Mouse (Mus musculus) limb, embryonic 11.5 days (tissue): ENCODE measurements around the gene Tmem243. TPM values are rescaled to one million over a fixed set of nuclear protein-coding genes. Genes with fewer than 3 reads are reported as not detected.
"Not testable (repeated sequence)": the region's sequence is repeated elsewhere in the genome, so short reads cannot be mapped to it uniquely, and the experiment has no call there.

Experiments
- ATAC-seq: fragments of 200-750 bp; cut with Nextera tagmentation; 2 replicates; pipeline ENCODE4 v1.8.0; 2017; ENCODE audit warnings: low read depth; ENCODE audit not compliant: insufficient number of reproducible peaks, low FRiP score, low TSS enrichment
- DNase-seq: peaks from one replicate; pipeline ENCODE4 v3.0.0-alpha.2; 2015; ENCODE audit warnings: low spot score
- H3K27ac ChIP-seq: fragments of 300-500 bp; sonication (generic); replicated peaks from 2 replicates; pipeline ENCODE4 v1.5.1; 2014; ENCODE audit warnings: low read depth, mild to moderate bottlenecking, low read length
- H3K27me3 ChIP-seq: fragments of 300-500 bp; sonication (generic); 2 replicates; pipeline ENCODE4 v1.6.1; 2014; ENCODE audit warnings: mild to moderate bottlenecking, low read length, mixed read lengths; ENCODE audit not compliant: control insufficient read depth, insufficient read depth
- H3K36me3 ChIP-seq: fragments of 300-500 bp; sonication (generic); 2 replicates; pipeline ENCODE4 v1.6.1; 2014; ENCODE audit warnings: mild to moderate bottlenecking, low read length, moderate library complexity, mixed read lengths; ENCODE audit not compliant: control insufficient read depth, insufficient read depth
- H3K4me1 ChIP-seq: fragments of 300-500 bp; sonication (generic); 2 replicates; pipeline ENCODE4 v1.6.1; 2014; ENCODE audit warnings: low read length, mixed read lengths; ENCODE audit not compliant: control insufficient read depth, insufficient read depth
- H3K4me2 ChIP-seq: fragments of 300-500 bp; sonication (generic); 2 replicates; pipeline ENCODE4 v1.6.1; 2014; ENCODE audit warnings: low read depth, mild to moderate bottlenecking, moderate library complexity; ENCODE audit not compliant: severe bottlenecking
- H3K4me3 ChIP-seq: fragments of 300-500 bp; sonication (generic); 2 replicates; pipeline ENCODE4 v1.5.1; 2014; ENCODE audit warnings: low read depth, low read length
- H3K9ac ChIP-seq: fragments of 300-500 bp; sonication (generic); 2 replicates; pipeline ENCODE4 v1.6.1; 2014; ENCODE audit warnings: mild to moderate bottlenecking, low read length
- H3K9me3 ChIP-seq: fragments of 300-500 bp; sonication (generic); 2 replicates; pipeline ENCODE4 v1.6.1; 2016; ENCODE audit warnings: low read length; ENCODE audit not compliant: control insufficient read depth
- WGBS: fragments of 180-500 bp; shearing (Covaris S2); extraction: QIAGEN DNeasy Blood & Tissue Kit; methylation state at CpG from one replicate; pipeline ENCODE4 v1.1.7; 2014; 5-methylcytosine and 5-hydroxymethylcytosine counted together
- polyA plus RNA-seq: library from polyadenylated mRNA; unstranded; fragments of >200 nt; fragmentation: Nextera tagmentation; extraction: Ambion mirVana; gene quantifications from 2 replicates; pipeline ENCODE4 v1.2.1, GENCODE M21; 2014

Tmem243 gene
- polyA plus RNA-seq, 1 experiment from 2014 or later, result 20.9 TPM

DNA sequence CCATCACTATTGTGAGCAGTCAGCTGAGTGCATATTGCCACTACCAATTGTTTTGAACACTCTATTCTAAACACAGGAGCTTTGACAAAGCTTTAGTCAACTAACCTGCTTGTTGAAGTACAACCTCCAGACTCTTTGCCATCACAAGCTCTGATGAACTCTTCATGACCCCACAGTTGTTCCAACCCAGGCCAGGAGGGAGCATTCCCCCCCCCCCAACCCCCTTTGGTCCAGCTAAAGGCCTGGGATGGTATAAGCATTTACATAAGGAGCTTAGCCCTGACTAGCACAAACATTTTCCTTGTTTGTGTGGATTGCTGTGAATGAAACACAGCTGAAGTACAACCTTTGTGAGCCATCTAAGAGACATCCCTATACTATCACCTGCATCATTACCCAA, 56.3 kb downstream of the Tmem243 start:
- no peak overlapping the region for H3K4me2 ChIP-seq
- ATAC-seq, result no peak

DNA sequence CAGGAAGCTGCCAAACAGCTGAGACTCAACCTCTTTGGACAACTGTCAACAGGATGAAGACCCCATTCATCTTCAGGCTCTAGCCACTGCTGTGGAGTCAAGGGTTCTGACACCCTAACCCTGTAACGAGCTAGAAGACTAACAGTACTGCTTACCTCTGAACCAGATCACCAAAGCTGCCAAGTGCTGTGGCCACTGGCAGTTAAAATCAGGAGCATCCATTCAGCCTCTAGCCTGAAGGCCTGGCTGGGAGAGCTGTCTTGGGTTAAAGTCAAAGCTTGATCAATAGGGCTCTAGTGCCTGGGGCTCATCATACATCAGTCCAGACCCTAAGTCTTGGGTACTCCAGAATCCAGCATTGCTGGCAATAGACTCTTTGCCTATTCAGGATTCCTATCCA, 56.9 kb downstream of the Tmem243 start:
- H3K36me3 ChIP-seq, result no peaks in the 10 kb centered on the region; the same call in 1 of the 2 replicates
- no peak overlapping the region for H3K27ac ChIP-seq
- no peak overlapping the region for H3K9ac ChIP-seq
- H3K4me1 ChIP-seq, result no peaks in the 10 kb centered on the region
- H3K9me3 ChIP-seq, result no peaks in the 10 kb centered on the region
- 75% methylated on average over 1 of the region's 1 CpGs for WGBS
- no peak overlapping the region for H3K4me2 ChIP-seq
- ATAC-seq (no peak), DNase-seq (no peak)
- H3K4me3 ChIP-seq, result no peak overlapping the region
- H3K27me3 ChIP-seq, result no peaks in the 10 kb centered on the region

More for the DNA sequence above, 56.3 kb downstream of the Tmem243 start:
- Histone ChIP-seq H3K9ac (no peak overlapping the region), H3K9me3 (no peaks in the 10 kb centered on the region), H3K27ac (no peak overlapping the region), H3K4me1 (no peaks in the 10 kb centered on the region), H3K27me3 (no peaks in the 10 kb centered on the region), H3K36me3 (no peaks in the 10 kb centered on the region; the same call in 1 of the 2 replicates), H3K4me3 (no peak overlapping the region)
- no peak for DNase-seq

DNA sequence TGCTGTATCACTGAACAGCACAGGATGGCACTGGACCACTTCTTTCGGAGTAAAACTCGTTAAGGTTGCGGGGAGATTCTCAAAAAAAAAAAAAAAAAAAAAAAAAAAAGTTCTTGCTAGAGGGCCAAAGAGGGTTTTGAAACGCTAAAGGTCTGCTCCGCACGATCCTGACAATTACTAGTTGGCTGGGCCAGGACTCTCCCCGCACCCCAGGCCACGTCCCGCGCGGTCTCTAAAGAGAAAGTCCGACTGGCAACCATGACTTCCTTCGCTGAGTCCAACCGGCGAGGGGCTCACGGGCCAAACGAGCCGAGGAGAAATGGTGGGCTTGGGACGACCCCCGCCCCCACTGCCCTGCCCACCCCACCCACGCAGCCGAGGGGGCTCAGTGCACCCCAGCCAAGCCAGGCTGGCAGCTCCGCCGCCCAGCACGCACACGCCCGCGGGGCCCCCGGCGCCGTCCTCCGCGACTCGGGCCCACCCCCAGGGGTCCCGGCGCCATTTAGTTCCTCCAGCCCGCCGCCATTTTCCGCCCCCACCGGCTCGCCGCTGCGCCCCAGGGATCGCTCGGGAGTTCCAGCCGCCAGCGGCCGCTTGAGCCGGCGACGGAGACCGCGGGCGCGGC, 60.5 kb downstream of the Tmem243 start:
- H3K9me3 ChIP-seq, result no peaks in the 10 kb centered on the region
- peak; percentile 77 for ATAC-seq
- WGBS, result under 1% methylated on average over 44 of the region's 55 CpGs
- H3K27me3 ChIP-seq, result no peaks in the 10 kb centered on the region
- H3K4me2 ChIP-seq, result peak overlapping the region; percentile 49
- H3K27ac ChIP-seq, result peak overlapping the region; percentile 100
- no peaks in the 10 kb centered on the region for H3K36me3 ChIP-seq
- H3K4me1 ChIP-seq, result no peaks in the 10 kb centered on the region
- peak overlapping the region; percentile 90 for H3K4me3 ChIP-seq
- peak overlapping the region; percentile 95 for H3K9ac ChIP-seq
- peak; percentile 75 for DNase-seq

DNA sequence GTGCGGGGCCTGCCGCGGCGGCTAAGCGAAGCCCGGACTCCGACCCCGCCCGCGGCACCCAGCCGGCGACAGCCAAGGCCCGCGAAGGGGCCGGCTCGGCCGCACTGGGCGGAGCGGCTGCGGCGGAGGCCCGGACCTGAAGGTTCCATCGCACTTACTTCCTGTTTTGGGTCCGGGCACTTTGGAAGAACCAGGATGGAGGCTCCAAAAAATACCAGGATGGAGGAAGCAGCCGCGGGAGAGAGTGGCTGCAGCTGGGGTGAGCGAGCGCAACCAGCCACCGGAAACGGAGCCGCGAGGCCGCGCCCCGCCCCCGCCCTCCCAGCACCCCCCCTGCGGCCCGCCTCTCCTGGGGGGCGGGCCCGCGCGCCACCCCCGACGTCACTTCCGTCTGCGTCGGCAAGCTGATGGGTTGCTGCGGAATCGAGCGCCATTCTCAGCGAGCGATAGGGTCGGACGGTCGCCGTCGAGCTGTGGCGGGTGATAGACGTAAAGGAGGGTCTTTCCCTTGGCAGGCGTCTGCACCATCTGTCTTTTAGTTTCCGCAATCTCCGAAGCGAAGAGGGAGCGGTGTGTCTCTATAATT, 61.1 kb downstream of the Tmem243 start, which contains the start of gene Dmtf1:
Dmtf1 (minus strand) TSS at position 321 of the 586 bp plus-strand sequence.
- no peaks in the 10 kb centered on the region for H3K27me3 ChIP-seq
- peak; percentile 94 for DNase-seq
- peak within 1 kb of the TSS; percentile 61 for H3K4me2 ChIP-seq
- no peaks in the 10 kb centered on the region for H3K4me1 ChIP-seq
- H3K27ac ChIP-seq, result peak within 1 kb of the TSS; percentile 100
- H3K4me3 ChIP-seq, result peak within 1 kb of the TSS; percentile 90
- no peaks in the 10 kb centered on the region for H3K36me3 ChIP-seq
- H3K9ac ChIP-seq, result peak within 1 kb of the TSS; percentile 95
- under 1% methylated on average over 64 of the region's 64 CpGs for WGBS
- ATAC-seq, result peak; percentile 94
- no peaks in the 10 kb centered on the region for H3K9me3 ChIP-seq

DNA sequence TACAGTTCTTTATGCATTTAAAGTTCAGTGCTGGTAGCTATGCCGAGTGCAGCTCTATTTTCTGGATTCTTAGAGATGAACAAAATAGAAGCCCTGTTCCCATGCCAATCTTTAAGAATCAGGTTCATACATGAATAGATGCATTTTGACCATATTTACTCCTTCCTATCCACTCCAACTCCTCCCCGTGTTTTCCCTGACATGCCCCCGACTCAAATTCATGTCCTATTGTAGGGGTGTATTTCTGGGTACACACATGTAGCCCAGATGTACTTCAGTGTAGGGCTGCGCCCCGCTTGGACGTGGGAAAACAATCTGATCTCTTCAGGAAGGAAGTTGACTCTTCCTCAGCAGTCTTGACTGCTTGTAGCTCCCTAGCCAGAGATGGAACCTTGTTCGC, 61.6 kb downstream of the Tmem243 start:
- no peaks in the 10 kb centered on the region for H3K27me3 ChIP-seq
- no peaks in the 10 kb centered on the region for H3K9me3 ChIP-seq
- peak overlapping the region; percentile 61 for H3K4me2 ChIP-seq
- WGBS, result 15% methylated on average over 7 of the region's 7 CpGs
- H3K4me1 ChIP-seq, result no peaks in the 10 kb centered on the region
- ATAC-seq (peak; percentile 33; the same call in 1 of the 2 replicates), DNase-seq (peak; percentile 41)
- peak overlapping the region; percentile 100 for H3K27ac ChIP-seq
- no peaks in the 10 kb centered on the region for H3K36me3 ChIP-seq
- peak overlapping the region; percentile 90 for H3K4me3 ChIP-seq
- H3K9ac ChIP-seq, result peak overlapping the region; percentile 95

DNA sequence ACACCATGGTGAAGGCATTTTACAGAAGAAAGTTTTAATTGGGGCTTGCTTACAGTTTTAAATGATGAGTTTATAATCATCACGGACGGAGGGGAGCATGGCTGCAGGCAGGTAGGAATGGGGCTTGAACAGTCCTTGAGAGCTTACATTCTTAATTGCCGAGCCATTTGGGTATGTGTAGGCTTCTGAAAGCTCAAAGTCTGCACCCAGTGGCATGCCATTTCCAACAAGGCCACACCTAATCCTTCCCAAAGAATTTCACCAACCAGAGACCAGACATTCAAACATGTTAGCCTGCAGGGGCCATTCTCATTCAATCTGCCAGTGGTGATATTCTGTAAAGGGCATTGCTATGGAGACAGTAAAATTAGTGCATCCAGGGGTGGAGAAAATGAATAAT, 62.9 kb downstream of the Tmem243 start:
- no peaks in the 10 kb centered on the region for H3K36me3 ChIP-seq
- DNase-seq (no peak), ATAC-seq (no peak)
- WGBS, result 90% methylated on average over 3 of the region's 3 CpGs
- no peak overlapping the region for H3K4me2 ChIP-seq
- H3K27me3 ChIP-seq, result no peaks in the 10 kb centered on the region
- H3K9ac ChIP-seq, result no peak overlapping the region
- no peak overlapping the region for H3K4me3 ChIP-seq
- no peaks in the 10 kb centered on the region for H3K9me3 ChIP-seq
- H3K4me1 ChIP-seq, result no peaks in the 10 kb centered on the region
- H3K27ac ChIP-seq, result no peak overlapping the region

DNA sequence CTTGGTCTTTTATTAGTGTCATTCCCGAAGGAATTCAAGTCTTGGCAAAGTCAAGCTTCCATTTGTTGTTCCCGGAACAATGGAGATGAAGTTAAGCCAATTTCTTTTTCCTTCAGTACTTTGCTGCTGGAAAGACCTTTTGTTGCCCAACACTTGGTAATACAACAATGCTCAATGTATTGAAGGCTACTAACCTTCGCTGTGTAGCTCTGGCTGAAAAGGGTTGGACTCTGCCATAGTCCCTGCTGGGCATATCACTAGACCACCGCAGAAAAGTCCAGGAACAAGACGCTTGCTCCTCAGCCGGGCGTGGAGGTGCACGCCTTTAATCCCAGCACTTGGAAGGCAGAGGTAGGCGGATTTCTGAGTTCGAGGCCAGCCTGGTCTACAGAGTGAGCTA, 64.7 kb downstream of the Tmem243 start:
- not testable (repeated sequence) for DNase-seq, H3K27ac ChIP-seq, H3K4me1 ChIP-seq, H3K36me3 ChIP-seq, H3K4me2 ChIP-seq, H3K9me3 ChIP-seq, H3K9ac ChIP-seq, H3K4me3 ChIP-seq, ATAC-seq, H3K27me3 ChIP-seq
- WGBS, result 90% methylated on average over 10 of the region's 10 CpGs

DNA sequence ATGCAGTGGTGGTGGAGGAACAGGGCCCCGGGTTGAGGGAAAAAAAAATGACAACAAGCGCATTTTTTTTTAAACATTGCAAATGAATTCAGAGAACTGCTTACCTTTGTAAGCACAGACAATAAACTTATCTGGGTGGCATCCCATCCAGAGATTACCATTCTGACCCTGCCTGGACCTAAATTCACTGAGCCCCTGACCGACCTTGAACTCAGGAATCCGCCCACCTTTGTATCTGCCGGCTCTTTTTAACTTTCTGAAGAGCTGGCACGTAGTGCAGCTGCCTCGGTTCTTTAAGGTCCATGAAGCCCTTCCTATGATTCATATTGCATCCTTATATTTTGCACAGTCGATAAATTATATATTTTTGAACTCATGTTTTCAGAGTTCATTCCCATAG, 65.9 kb downstream of the Tmem243 start:
- DNase-seq (no peak), ATAC-seq (no peak)
- Histone ChIP-seq H3K4me2 (no peak overlapping the region), H3K4me3 (no peak overlapping the region), H3K27me3 (no peaks in the 10 kb centered on the region), H3K4me1 (no peaks in the 10 kb centered on the region), H3K9me3 (no peaks in the 10 kb centered on the region), H3K36me3 (no peaks in the 10 kb centered on the region), H3K9ac (no peak overlapping the region), H3K27ac (no peak overlapping the region)
- 82% methylated on average over 8 of the region's 8 CpGs for WGBS
